Mouse (Mus musculus) right cerebral cortex, adult 2 months (tissue): ENCODE measurements around the gene Bdkrb2.

Experiments used
- DNase-seq, 2 experiments: peaks; one replicate each; pipeline ENCODE4 v3.0.0; 2021 to 2022; ENCODE audit warnings: low spot score in 2 of 2

The Bdkrb2 gene

GRCm38 (mm10) chr12:105546538-105546937 is 16.5 kb upstream of the Bdkrb2 start:
- DNase-seq = no peak

GRCm38 (mm10) chr12:105547151-105547550 is 15.9 kb upstream of the Bdkrb2 start:
- DNase-seq = no peak

- DNase-seq = no peak
These were observed 15.0 kb upstream of the Bdkrb2 start for GRCm38 (mm10) chr12:105548001-105548400.

DNA sequence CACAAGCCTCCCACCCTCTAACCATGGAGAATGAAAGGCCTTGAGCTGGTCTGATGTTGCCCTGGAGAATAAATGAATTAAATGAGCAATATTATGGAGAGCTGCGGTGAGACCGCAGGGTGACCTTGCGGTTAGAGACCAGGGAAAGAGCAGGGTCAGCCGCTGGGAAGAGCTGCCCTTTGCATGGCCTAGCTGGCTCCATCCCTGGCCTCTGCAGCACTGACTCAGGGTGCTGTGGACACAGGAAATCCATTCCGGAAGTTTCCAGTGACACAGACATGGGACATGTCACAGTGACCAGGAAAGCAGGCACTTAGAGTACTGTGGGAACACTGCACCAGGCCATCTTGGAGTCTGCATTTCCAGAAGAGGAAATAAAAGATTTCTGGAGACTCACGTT is 14.1 kb upstream of the Bdkrb2 start:
- no peak for DNase-seq

DNA sequence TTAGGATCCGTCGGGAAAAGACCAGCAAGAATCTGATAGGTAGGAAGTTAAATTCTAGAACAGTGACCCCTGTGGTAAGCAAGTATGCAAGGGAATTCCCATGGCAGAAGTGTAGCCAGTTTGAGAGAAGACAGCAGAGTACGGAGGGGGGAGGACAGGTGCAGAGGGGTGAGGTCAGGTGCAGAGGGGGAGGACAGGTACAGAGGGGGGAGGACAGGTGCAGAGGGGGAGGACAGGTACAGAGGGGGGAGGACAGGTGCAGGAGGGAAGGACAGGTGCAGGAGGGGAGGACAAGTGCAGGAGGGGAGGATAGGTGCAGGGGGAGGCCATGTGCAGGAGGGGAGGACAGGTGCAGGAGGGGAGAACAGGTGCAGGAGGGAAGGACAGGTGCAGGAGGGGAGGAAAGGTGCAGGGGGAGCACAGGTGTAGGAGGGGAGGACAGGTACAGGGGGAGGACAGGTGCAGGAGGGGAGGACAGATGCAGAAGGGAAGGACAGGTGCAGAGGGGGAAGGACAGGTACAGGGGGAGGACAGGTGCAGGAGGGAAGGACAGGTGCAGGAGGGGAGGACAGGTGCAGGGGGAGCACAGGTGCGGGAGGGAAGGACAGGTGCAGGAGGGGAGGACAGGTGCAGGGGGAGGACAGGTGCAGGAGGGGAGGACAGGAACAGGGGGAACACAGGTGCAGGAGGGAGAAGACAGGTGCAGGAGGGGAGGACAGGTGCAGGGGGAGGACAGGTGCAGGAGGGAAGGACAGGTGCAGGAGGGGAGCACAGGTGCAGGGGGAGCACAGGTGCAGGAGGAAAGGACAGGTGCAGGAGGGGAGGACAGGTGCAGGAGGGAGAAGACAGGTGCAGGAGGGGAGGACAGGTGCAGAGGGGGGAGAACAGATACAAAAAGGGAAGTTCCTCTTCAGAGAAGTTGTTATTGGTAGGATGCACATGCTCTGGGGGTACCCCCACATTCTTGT is 12.9 kb upstream of the Bdkrb2 start:
- DNase-seq = no peak

DNA sequence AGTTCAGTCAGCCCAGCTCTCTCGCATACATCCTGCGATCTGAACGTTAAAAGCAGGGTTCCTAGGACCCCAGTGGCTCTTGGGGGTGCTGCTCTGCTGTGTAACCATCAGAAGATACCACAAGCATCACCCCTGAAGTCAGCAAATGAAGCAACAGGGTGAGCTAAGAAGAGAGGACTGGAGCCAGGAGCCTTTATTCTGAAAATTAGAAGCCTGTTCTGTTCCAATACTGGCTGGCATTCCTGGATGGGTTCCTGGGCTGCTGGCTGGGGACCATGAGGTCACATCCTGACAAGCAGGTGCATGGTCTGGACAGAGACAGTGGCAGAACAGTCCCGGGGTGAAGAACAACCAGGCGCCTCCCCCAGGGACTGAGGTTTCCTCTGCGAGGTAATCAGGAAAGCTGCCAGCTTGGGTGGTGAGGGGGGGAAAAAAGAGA is 11.5 kb upstream of the Bdkrb2 start:
- no peak for DNase-seq

GRCm38 (mm10) chr12:105554151-105554772 is 8.8 kb upstream of the Bdkrb2 start:
- no peak for DNase-seq

- no peak for DNase-seq
These were observed 7.9 kb upstream of the Bdkrb2 start for GRCm38 (mm10) chr12:105555172-105555571.

GRCm38 (mm10) chr12:105557250-105557925 is 5.6 kb upstream of the Bdkrb2 start:
- no peak for DNase-seq

GRCm38 (mm10) chr12:105561007-105561534 is 2.0 kb upstream of the Bdkrb2 start:
- peak; percentile 58 to 59 for DNase-seq

GRCm38 (mm10) chr12:105562056-105562820 is 788 bp upstream of the Bdkrb2 start:
- DNase-seq = no peak

GRCm38 (mm10) chr12:105563726-105564275 is 775 bp downstream of the Bdkrb2 start:
- no peak for DNase-seq

GRCm38 (mm10) chr12:105565221-105565620 is 2.2 kb downstream of the Bdkrb2 start:
- no peak for DNase-seq

DNA sequence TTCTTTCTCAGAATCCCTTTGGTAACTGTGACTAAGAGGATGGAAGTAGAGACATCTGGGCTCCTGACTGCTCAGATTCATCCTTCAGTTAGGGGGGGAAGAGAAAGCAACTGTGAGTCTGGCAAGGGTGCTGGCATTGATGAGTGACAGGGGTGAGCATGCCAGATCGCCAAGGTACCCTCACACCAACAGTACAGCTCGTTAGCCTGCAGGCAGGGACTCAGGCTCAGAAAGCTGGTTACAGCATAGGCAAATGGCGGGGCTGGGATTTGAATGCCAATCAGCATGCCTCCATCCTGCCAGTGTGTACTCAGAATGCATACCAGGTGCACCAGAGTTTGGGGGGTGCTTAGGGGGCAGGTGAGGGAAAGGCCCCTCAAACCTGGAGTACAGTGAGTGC is 8.8 kb downstream of the Bdkrb2 start:
- DNase-seq = no peak

DNA sequence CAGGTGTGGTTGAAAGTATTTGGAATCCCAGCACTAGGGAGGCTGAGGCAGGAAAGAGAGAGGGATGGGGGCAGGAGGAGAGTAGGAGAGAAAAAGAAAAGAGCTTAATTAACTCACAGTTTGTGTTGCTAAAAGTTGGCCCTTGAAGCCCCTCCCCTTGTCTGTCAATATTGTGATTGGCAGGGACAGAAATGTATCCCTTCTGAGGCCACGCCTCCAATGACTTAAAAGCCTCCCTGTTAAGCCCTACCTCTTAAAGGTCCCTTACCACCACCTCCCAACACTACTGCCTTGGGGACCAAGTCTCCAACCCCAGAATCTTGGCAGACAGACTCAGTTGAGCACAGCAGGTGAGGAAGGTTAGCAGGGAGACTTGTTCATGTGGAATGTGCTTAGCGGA is 9.6 kb downstream of the Bdkrb2 start:
- no peak for DNase-seq

GRCm38 (mm10) chr12:105574356-105574755 is 11.3 kb downstream of the Bdkrb2 start:
- DNase-seq = no peak

DNA sequence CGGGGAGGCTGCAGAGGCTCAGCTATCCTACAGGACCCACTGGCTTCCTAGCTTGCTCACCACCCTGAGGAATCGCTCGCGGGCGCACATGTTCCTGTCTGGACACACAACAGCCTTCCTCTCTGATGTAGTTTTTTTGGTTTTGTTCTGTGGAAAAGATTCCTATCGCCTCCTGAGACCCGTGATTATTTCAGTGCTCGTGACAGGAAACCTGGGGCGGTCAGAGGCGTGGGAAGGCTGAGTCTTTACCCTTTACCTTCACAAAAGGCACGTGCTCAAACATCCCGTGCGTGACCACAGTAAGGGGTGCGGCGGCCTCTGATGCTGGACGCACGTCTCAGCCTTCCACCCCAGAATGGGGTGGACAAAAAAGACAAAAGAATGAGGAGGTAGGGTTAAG is 17.5 kb downstream of the Bdkrb2 start:
- no peak for DNase-seq

- no peak for DNase-seq
These were observed 19.5 kb downstream of the Bdkrb2 start for GRCm38 (mm10) chr12:105582486-105582885.

GRCm38 (mm10) chr12:105583484-105583883 is 20.5 kb downstream of the Bdkrb2 start:
- DNase-seq = no peak

GRCm38 (mm10) chr12:105584851-105585250 is 21.8 kb downstream of the Bdkrb2 start:
- peak; percentile 67 to 73 for DNase-seq

GRCm38 (mm10) chr12:105587526-105587925 is 24.5 kb downstream of the Bdkrb2 start:
- DNase-seq = no peak
